Mouse (Mus musculus) gastrocnemius, adult 18-20 months (tissue): ENCODE measurements around the gene Cited4. TPM values are rescaled to one million over a fixed set of nuclear protein-coding genes. Genes with fewer than 3 reads are reported as not detected.
A peak's percentile ranks its signal among the peaks of the same experiment; 100 is the strongest.

Source experiments
- DNase-seq: peaks from one replicate; pipeline ENCODE4 v3.0.0; 2021; ENCODE audit warnings: low spot score
- long read RNA-seq, 2 experiments: library from polyadenylated mRNA; stranded (forward); transcript quantifications; one replicate each; pipeline ENCODE4 v2.0.0; 2021
- total RNA-seq, 2 experiments: library from RNA; stranded (reverse); gene quantifications; 2 replicates each; pipeline ENCODE4 v1.2.3; 2021

The Cited4 gene
- 10 to 100 TPM; 11.9 to 18.0 TPM for total RNA-seq
- long read RNA-seq, experiment 1, transcript Cited4-201 (1 exons, 1,249 nt) = major isoform, 74 of 74 reads
- long read RNA-seq, experiment 1, partial matches to known transcripts = 0 of 74 reads
- long read RNA-seq, experiment 1, other reads (novel, unspliced or antisense) = 0 of 74 reads
- long read RNA-seq, experiment 2, transcript Cited4-201 (1 exons, 1,249 nt) = major isoform, 13 of 13 reads
- long read RNA-seq, experiment 2, partial matches to known transcripts = 0 of 13 reads
- long read RNA-seq, experiment 2, other reads (novel, unspliced or antisense) = 0 of 13 reads

- peak; percentile 93 for DNase-seq
Observed at GRCm38 (mm10) chr4:120666358-120667024, at the start of gene Cited4. TSS of gene Cited4 (plus strand) at chr4:120666572.

- no peak for DNase-seq
Observed at GRCm38 (mm10) chr4:120627728-120628127, 38.6 kb upstream of the Cited4 start.

- no peak for DNase-seq
Observed at GRCm38 (mm10) chr4:120630218-120630931, 36.0 kb upstream of the Cited4 start.

GRCm38 (mm10) chr4:120631828-120632227 lies 34.5 kb upstream of the Cited4 start:
- DNase-seq = no peak

- no peak for DNase-seq
Observed at GRCm38 (mm10) chr4:120635351-120635750, 31.0 kb upstream of the Cited4 start.

- no peak for DNase-seq
Observed at GRCm38 (mm10) chr4:120641946-120642345, 24.4 kb upstream of the Cited4 start.

GRCm38 (mm10) chr4:120643899-120644298 lies 22.5 kb upstream of the Cited4 start:
- DNase-seq = no peak

- no peak for DNase-seq
Observed at GRCm38 (mm10) chr4:120649369-120650207, 16.8 kb upstream of the Cited4 start.

- no peak for DNase-seq
Observed at GRCm38 (mm10) chr4:120650208-120650592, 16.2 kb upstream of the Cited4 start.

GRCm38 (mm10) chr4:120655898-120656297 lies 10.5 kb upstream of the Cited4 start:
- no peak for DNase-seq

- no peak for DNase-seq
Observed at GRCm38 (mm10) chr4:120660485-120660884, 5.9 kb upstream of the Cited4 start.

- no peak for DNase-seq
Observed at GRCm38 (mm10) chr4:120664601-120665000, 1.8 kb upstream of the Cited4 start.

GRCm38 (mm10) chr4:120665144-120665700 lies 1.1 kb upstream of the Cited4 start:
- no peak for DNase-seq

GRCm38 (mm10) chr4:120665782-120666181 lies 590 bp upstream of the Cited4 start:
- DNase-seq = no peak

- DNase-seq = peak; percentile 64
Observed at GRCm38 (mm10) chr4:120667045-120667501, 701 bp downstream of the Cited4 start.

GRCm38 (mm10) chr4:120667555-120667954 lies 1.2 kb downstream of the Cited4 start:
- DNase-seq = no peak

- peak; percentile 33 for DNase-seq
Observed at GRCm38 (mm10) chr4:120668551-120668950, 2.2 kb downstream of the Cited4 start.

GRCm38 (mm10) chr4:120669585-120669984 lies 3.2 kb downstream of the Cited4 start:
- no peak for DNase-seq

GRCm38 (mm10) chr4:120671046-120671445 lies 4.7 kb downstream of the Cited4 start:
- DNase-seq = no peak

GRCm38 (mm10) chr4:120673606-120674005 lies 7.2 kb downstream of the Cited4 start:
- no peak for DNase-seq
